Mouse (Mus musculus): Measurements from ENCODE around the gene Tmed11. TPM values are rescaled to one million over a fixed set of nuclear protein-coding genes. Genes with fewer than 3 reads are reported as not detected.
"Not testable (repeated sequence)": the region's sequence is repeated elsewhere in the genome, so short reads cannot be mapped to it uniquely, and the experiment has no call there.

Tmed11 gene
- polyA plus RNA-seq, 1 experiment from 2014 or later = 0.12 TPM

- ATAC-seq (ENCODE audit: low FRiP score, low TSS enrichment) = no peak
- WGBS = 70% methylated on average over 40 of the region's 40 CpGs
These were observed 20.4 kb downstream of the Tmed11 start, which contains the start of gene Rnf212 for GRCm38 (mm10) chr5:108774630-108775306. Rnf212 (minus strand) TSS chr5:108774982.

GRCm38 (mm10) chr5:108760002-108760401 is 35.2 kb downstream of the Tmed11 start:
- TF ChIP-seq CTCF (IDR thresholded peaks at IDR 0.05; ENCODE audit: low read depth) (no peak), EP300 (optimal IDR thresholded peaks at IDR 0.05) (no peak)
- DNase-seq (ENCODE audit: low spot score) (no peak), ATAC-seq (ENCODE audit: low FRiP score, low TSS enrichment) (no peak)

More at GRCm38 (mm10) chr5:108774630-108775306, 20.4 kb downstream of the Tmed11 start, which contains the start of gene Rnf212:
- TF ChIP-seq CTCF (IDR thresholded peaks at IDR 0.05; ENCODE audit: low read depth) (no peak), EP300 (optimal IDR thresholded peaks at IDR 0.05) (no peak)
- Histone ChIP-seq H3K9me3 (ENCODE audit: control insufficient read depth, low read length) (no peaks in the 10 kb centered on the region), H3K27me3 (ENCODE audit: control insufficient read depth, insufficient read depth, low read length) (no peaks in the 10 kb centered on the region), H3K4me3 (ENCODE audit: low read depth, low read length) (no peak within 1 kb of the TSS), H3K27ac (replicated peaks) (no peak within 1 kb of the TSS), H3K36me3 (ENCODE audit: control insufficient read depth, insufficient read depth, low read length) (no peaks in the 10 kb centered on the region), H3K4me1 (replicated peaks; ENCODE audit: control insufficient read depth, insufficient read depth) (no peaks in the 10 kb centered on the region), H3K9ac (ENCODE audit: low read length) (no peak within 1 kb of the TSS), H3K4me2 (replicated peaks; ENCODE audit: low read depth) (no peak within 1 kb of the TSS)
- DNase-seq (ENCODE audit: low spot score) = no peak

GRCm38 (mm10) chr5:108758396-108758795 is 36.8 kb downstream of the Tmed11 start:
- no peaks in the 10 kb centered on the region for H3K4me1 ChIP-seq (replicated peaks; ENCODE audit: control insufficient read depth, insufficient read depth)
- DNase-seq (ENCODE audit: low spot score) (peak; percentile 27), ATAC-seq (ENCODE audit: low FRiP score, low TSS enrichment) (no peak)
- no peak overlapping the region for H3K27ac ChIP-seq (replicated peaks)
- no peaks in the 10 kb centered on the region for H3K36me3 ChIP-seq (ENCODE audit: control insufficient read depth, insufficient read depth, low read length)
- H3K9me3 ChIP-seq (ENCODE audit: control insufficient read depth, low read length) = no peaks in the 10 kb centered on the region
- H3K4me3 ChIP-seq (ENCODE audit: low read depth, low read length) = no peak overlapping the region
- H3K27me3 ChIP-seq (ENCODE audit: control insufficient read depth, insufficient read depth, low read length) = no peaks in the 10 kb centered on the region
- no peak overlapping the region for H3K4me2 ChIP-seq (replicated peaks; ENCODE audit: low read depth)
- WGBS = 41% methylated on average over 3 of the region's 3 CpGs
- no peak overlapping the region for H3K9ac ChIP-seq (ENCODE audit: low read length)
- TF ChIP-seq EP300 (optimal IDR thresholded peaks at IDR 0.05) (no peak), CTCF (IDR thresholded peaks at IDR 0.05; ENCODE audit: low read depth) (peak; percentile 65)

More at GRCm38 (mm10) chr5:108760002-108760401, 35.2 kb downstream of the Tmed11 start:
- Histone ChIP-seq H3K4me3 (ENCODE audit: low read depth, low read length) (no peak overlapping the region), H3K4me2 (replicated peaks; ENCODE audit: low read depth) (no peak overlapping the region), H3K9me3 (ENCODE audit: control insufficient read depth, low read length) (no peaks in the 10 kb centered on the region), H3K9ac (ENCODE audit: low read length) (no peak overlapping the region), H3K27me3 (ENCODE audit: control insufficient read depth, insufficient read depth, low read length) (no peaks in the 10 kb centered on the region), H3K36me3 (ENCODE audit: control insufficient read depth, insufficient read depth, low read length) (no peaks in the 10 kb centered on the region), H3K4me1 (replicated peaks; ENCODE audit: control insufficient read depth, insufficient read depth) (no peaks in the 10 kb centered on the region), H3K27ac (replicated peaks) (no peak overlapping the region)
- 80% methylated on average over 2 of the region's 2 CpGs for WGBS

GRCm38 (mm10) chr5:108751258-108751657 is 43.9 kb downstream of the Tmed11 start:
- not testable (repeated sequence) for H3K9me3 ChIP-seq (ENCODE audit: control insufficient read depth, low read length); DNase-seq (ENCODE audit: low spot score); H3K36me3 ChIP-seq (ENCODE audit: control insufficient read depth, insufficient read depth, low read length); H3K4me1 ChIP-seq (replicated peaks; ENCODE audit: control insufficient read depth, insufficient read depth); H3K27me3 ChIP-seq (ENCODE audit: control insufficient read depth, insufficient read depth, low read length); ATAC-seq (ENCODE audit: low FRiP score, low TSS enrichment); H3K27ac ChIP-seq (replicated peaks); H3K4me2 ChIP-seq (replicated peaks; ENCODE audit: low read depth); H3K9ac ChIP-seq (ENCODE audit: low read length); H3K4me3 ChIP-seq (ENCODE audit: low read depth, low read length)
- 85% methylated on average over 4 of the region's 4 CpGs for WGBS

- no peak for TF ChIP-seq EP300 (optimal IDR thresholded peaks at IDR 0.05)
- TF ChIP-seq CTCF (IDR thresholded peaks at IDR 0.05; ENCODE audit: low read depth) = no peak
- H3K9me3 ChIP-seq (ENCODE audit: control insufficient read depth, low read length) = no peaks in the 10 kb centered on the region
- H3K27me3 ChIP-seq (ENCODE audit: control insufficient read depth, insufficient read depth, low read length) = no peaks in the 10 kb centered on the region
- DNase-seq (ENCODE audit: low spot score) (no peak), ATAC-seq (ENCODE audit: low FRiP score, low TSS enrichment) (no peak)
- H3K9ac ChIP-seq (ENCODE audit: low read length) = no peak overlapping the region
- no peak overlapping the region for H3K27ac ChIP-seq (replicated peaks)
- WGBS = 73% methylated on average over 5 of the region's 5 CpGs
- no peaks in the 10 kb centered on the region for H3K36me3 ChIP-seq (ENCODE audit: control insufficient read depth, insufficient read depth, low read length)
- H3K4me2 ChIP-seq (replicated peaks; ENCODE audit: low read depth) = no peak overlapping the region
- no peaks in the 10 kb centered on the region for H3K4me1 ChIP-seq (replicated peaks; ENCODE audit: control insufficient read depth, insufficient read depth)
- no peak overlapping the region for H3K4me3 ChIP-seq (ENCODE audit: low read depth, low read length)
These were observed 44.6 kb downstream of the Tmed11 start for GRCm38 (mm10) chr5:108750328-108751210.

- no peak for DNase-seq (ENCODE audit: low spot score)
- no peak for ATAC-seq (ENCODE audit: low FRiP score, low TSS enrichment)
- no peak overlapping the region for H3K9ac ChIP-seq (ENCODE audit: low read length)
- WGBS = 76% methylated on average over 3 of the region's 3 CpGs
- H3K27me3 ChIP-seq (ENCODE audit: control insufficient read depth, insufficient read depth, low read length) = no peaks in the 10 kb centered on the region
- no peak overlapping the region for H3K27ac ChIP-seq (replicated peaks)
- no peaks in the 10 kb centered on the region for H3K36me3 ChIP-seq (ENCODE audit: control insufficient read depth, insufficient read depth, low read length)
- no peaks in the 10 kb centered on the region for H3K9me3 ChIP-seq (ENCODE audit: control insufficient read depth, low read length)
- TF ChIP-seq CTCF (IDR thresholded peaks at IDR 0.05; ENCODE audit: low read depth) (no peak), EP300 (optimal IDR thresholded peaks at IDR 0.05) (no peak)
- H3K4me2 ChIP-seq (replicated peaks; ENCODE audit: low read depth) = no peak overlapping the region
- H3K4me1 ChIP-seq (replicated peaks; ENCODE audit: control insufficient read depth, insufficient read depth) = no peaks in the 10 kb centered on the region
- no peak overlapping the region for H3K4me3 ChIP-seq (ENCODE audit: low read depth, low read length)
These were observed 50.5 kb downstream of the Tmed11 start for GRCm38 (mm10) chr5:108744629-108745028.

Data from stomach, postnatal 0 days (tissue).